Mouse (Mus musculus): Measurements from ENCODE around the gene Txndc12. TPM values are rescaled to one million over a fixed set of nuclear protein-coding genes. Genes with fewer than 3 reads are reported as not detected.

Gene Txndc12
- 10 to 100 TPM; 59.8 to 63.3 (median 61.0) TPM for polyA plus RNA-seq (2017; shearing (Covaris generic))

DNA sequence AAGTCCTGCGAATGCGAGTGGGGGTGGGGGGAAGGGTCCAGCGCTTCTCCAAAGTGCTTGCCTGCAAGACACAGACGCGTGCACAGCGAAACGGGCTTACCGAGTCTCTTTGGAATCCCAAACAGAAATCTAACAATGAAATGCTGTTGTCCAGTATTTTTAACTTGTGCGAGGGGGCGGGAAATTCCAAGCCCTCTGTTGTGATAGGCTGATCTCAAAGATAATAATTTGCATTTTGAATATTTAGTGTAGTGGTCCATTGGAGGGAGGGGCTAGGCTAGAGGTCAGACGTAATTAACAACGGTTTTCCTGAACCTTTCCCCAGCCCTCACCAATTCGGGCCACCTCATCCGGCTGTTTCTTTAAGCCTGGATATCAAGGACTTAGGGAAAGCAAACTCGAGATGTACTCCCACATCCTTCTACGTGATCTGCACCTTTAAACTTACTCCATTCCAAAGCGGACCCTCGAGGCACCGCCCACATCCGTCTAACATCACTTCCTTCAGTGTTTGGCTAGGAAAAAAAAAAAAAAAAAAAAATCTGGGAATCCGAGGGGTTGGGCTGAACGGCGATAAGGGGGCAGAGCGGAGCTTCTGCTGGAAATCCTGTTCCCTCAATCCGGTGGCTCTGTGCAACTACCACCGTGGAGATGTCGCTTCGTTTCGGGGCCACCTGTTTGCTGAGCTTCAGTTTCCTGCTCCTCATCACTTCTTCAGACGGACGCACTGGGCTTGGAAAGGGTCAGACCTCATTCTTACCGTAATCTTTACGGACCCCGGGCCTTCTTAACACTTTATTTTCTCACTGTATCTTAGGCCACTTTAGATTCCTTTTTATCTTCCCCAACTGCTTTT is at the start of gene Txndc12:
Gene Txndc12 (plus strand): TSS at position 487 of the 856 bp plus-strand sequence.
- ATAC-seq = peak; percentile 62

DNA sequence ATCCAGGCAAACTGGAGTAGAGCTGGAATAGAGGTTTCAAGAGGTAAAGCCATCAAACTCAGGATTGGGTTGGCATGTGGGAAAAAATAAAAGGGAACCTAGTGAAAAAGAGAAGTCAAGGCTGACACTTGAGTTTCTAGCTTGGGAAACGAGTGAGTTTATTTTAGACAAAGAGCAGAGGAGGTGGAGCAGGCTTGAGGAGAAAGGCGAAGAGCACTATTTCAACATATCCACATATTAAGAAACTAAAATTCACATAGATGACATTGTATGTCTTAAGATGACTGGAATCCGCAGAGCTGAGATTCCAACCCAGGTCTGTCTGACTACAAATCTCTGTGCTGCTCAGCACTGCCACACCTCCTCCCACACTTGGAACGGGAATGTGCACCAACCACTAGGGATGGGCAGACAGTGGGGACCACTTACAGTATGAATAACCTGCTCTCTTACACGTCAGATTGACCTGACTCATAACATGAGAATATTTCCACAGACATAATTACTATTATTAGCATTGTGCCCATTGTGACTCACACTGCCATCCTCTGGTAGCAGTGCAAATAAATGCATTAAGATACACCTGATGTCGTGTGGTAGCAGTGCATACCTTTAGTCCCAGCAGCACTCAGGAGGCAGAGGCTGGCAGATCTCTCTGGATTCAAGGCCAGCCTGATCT is 45.0 kb upstream of the Txndc12 start:
- no peak for ATAC-seq

DNA sequence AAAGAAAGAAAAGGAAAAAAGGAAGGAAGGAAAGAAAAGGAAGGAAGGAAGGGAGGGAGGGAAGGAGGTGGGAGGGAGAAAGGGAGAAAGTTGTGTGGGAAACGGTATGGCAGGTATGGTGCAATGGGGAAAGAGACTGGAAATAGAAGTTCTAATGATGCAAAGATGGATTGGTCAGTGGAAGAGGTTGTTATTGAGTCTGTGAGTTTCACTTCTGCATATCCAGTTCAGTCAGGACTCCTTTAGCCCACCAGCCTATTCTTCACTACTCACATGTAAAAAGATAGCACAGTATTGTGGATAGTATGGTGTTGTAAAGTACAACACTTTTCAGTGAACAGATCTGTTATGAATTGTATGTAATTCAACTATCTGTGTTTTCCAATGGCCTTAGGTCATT is 43.9 kb upstream of the Txndc12 start:
- no peak for ATAC-seq

DNA sequence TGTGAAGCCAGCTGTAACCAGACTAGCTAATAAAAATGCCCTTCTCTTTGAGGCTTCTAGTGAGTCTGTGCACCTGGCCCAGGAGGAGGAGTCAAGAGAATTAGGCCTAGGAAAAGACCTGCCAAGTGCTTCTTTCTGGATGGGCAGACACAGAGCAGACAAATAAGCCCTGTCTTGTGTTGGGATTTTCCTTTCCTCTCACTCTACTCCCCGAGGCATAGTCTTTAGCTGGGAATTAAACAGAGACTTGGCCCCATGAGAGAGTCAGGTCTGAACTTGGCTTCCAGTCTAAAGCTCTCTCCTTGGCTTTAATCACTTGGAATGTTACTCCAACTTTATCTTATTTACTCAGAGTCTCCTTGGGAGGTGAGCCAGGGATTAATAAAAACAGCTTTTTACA is 40.5 kb upstream of the Txndc12 start:
- no peak for ATAC-seq

DNA sequence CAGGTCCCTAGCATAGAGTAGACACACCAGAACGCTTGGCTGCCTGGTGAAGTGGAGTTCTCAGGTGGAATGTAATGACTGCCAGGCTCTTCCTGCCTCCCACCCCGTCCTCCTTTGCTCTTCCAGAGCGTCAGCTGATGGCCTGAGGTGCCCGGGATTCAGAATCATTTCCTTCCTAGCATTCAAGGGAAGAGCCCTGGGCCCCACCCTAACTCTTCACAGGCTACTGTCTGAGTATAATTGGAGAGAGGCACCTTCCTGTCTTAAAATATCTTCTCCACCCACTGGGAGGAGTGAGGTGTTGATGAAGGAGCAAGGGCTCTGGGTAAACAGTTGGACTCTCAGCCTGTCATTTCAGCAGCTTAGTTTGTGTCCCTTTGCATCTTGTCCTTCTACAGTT is 37.7 kb upstream of the Txndc12 start:
- no peak for ATAC-seq

DNA sequence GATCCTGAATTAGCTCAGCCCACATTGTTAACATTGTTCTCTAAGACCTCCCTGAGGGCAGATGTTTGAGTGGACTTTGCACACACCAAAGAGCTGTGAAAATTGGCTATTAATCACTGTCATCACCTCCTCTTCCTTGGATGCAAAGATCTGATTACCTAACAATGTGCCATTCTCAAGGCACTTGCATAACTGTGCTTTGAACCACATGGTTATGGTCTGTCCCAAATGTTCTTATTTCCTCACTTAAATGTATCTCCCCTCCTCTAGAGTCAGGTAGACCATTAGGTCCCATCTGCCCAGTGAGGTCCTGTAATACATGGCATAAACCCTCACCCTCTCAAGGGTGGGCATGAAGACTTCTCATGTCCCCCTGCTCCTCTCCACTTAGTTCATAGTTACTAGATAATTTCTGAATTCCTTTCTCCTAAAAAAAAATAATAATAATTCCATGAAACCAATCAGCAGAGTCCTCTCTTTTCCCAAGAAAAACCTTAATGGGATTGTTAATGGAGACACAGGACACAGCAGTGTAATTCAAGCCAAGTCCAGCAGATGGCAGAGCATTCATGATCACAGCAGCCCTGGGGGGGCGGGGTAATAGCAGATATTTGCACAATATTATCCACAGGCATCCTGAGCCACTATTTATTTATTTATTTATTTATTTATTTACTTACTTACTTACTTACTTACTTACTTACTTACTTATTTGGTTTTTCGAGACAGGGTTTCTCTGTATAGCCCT is 36.1 kb upstream of the Txndc12 start:
- ATAC-seq = peak; percentile 69

DNA sequence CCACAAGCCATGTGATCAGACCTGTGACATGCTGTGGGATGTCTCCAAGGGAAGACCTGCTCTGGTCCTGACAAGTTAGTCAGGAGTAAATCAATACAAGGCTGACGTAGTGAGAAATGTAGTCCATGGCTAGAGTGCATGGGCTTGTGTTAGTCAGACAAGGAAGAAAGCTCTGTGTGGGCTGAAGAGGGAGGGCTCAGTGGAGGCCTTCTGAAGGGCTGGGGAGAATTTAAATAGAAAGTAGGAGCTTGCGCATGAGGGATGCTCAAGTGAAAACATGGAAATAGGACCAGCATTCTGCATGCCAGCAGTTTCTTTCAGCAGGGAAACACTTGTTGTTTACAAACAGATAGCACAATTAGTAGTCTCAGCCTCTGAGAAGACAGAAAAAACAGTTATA is 30.9 kb upstream of the Txndc12 start:
- ATAC-seq = no peak

DNA sequence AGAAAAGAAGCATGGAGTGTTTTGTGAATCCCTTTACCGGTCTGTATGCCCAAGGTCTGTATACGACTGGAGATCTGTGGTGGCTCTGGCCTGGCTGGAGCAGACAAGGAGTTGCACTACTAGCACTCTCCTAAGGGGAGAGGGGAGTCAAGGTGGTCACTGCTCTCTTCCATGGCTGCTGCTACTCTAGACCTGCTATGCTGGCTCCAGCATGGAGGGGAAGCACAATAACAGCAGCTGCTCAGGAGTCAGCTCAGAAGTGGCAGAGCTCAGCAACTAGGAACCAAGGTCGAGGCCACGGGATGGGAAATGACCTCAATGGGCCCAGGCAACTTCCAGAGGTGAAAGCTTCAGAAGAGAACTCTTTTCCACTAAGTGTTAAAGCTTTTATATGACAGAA is 23.3 kb upstream of the Txndc12 start:
- no peak for ATAC-seq

DNA sequence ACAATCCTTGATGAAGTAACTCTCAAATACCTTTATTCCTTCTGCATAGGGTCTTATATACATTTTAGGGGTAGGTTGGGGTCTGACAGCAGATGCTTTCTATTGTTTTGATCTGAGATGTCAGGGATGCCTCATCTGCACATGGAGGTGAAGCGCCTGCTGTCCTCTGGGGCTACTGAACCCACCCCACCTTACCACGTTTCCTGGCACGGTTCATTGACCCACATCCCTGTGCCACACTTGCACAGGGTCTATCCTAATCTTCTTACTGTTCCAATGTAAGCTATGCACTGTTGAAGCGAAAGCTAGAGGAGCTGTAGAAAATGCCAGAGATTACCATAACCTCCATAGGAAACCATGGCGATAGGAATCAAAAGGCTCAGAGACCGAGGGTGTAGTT is 22.9 kb upstream of the Txndc12 start:
- no peak for ATAC-seq

DNA sequence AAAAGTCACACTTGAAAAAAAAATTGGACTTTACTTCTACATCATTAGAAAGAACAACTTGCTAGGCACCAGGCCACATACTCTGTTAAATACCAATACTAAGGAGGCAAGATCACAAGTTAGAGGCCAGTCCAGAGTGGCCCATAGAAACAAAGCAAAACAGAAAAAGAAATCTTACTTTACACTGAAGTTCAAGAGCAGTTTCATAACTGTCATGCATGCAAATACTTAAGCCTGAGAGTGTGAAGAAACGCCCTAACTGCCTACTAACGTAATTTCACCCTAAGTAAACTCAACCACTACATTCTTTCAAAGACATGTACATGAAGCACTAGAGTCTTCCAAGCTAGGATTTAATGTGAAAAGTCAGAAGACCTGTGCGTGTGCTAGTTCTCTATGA is 8.7 kb upstream of the Txndc12 start:
- ATAC-seq = no peak

DNA sequence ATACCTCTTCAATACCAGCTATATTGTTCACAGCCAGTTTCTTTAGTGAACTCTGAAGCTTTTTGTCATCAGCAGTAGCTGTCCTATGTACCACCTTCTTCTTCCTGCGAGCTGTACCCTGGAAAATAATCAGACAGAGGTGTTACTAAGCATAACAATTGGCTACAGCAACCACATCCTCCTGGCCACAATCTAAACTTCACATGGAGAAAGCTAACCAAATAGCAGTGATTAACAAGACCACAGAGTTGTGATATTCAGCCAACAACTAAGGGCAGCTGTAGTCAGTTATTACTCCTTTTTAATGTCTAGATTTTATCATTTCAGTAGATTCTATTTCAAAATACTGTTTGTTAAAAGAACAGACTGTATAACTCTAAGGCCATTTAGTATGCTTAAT is 8.3 kb upstream of the Txndc12 start:
- no peak for ATAC-seq

DNA sequence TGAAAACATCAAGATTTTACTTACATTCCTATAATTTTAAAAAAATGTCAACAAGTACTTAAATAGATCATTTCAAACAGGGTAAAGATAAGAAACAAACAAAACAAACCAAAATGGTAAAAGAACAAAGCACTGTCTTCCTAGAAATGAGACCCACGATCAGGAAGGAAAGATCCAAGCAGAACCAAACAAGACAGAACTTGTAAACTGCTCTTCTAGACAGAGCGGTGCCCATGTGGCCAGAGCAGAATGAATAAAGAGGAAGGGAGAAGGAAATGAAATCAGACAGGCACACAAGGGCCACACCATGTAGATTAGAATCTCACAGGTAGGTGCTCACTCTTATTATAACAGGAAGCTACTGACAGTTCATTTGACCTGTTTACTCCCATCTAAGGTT is 7.8 kb upstream of the Txndc12 start:
- ATAC-seq = no peak

DNA sequence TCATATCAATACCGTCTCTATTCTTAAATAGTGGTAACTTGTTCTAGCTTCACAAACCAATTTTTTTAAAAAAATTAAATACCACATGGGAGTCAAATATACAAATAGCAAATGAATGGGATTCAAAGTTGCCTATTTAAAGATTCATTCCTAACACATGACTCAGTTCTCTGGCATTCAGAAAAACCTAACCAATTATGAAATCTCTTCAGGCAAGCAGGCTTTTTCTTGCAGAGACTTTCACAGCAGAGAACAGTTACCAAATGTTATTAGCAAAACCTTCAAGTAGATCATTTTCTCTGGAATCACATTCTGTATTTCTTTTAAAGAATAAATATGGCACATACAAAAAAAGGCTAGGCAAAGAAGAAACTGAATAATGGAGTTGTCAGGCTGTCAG is 3.7 kb upstream of the Txndc12 start:
- ATAC-seq = no peak

DNA sequence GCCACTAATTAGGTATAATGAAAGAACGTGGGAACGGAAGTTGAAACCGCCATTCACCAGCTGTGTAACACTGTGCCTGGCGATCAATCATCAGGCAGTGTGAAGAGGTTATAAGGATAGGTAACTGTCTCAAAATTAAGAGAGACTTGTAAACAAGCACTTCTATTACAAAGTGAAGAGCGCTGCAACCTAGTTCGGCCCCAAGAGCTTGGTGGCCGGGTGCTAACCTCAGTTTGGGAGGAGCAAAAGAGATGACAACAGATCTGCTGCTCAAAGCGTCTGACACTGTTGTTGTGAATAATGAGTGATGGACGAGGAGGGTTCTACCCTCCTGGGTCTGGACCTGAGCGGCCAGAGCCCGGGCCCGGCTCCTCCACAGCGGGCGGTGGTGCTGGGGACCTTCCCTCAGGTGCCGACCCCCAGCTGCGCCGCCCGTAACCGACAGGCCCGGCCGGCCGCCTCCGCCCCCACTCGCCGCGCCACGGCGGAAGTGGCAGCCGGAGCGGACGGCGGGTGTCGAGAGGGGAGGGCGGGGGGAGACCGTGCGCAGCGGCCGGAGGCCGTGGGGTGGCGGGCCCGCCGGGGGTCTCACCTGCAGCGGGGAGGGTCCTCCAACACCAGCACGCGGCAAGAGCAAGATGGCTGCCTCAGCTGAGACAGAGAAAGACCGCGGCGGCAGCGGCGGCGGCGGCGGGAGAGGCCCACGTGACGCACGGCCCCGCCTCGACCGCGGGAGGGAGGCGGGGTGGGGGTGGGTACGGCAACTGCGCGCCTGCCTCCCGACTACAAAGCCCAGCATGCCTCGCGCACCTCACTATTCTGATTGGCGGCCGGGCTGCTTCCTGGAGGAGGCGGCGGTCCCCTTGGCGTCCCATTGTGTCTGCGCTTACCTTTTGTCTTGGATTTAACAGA is 1.2 kb upstream of the Txndc12 start, which contains the start of gene Btf3l4:
Gene Btf3l4 (minus strand): TSS at position 699 of the 912 bp plus-strand sequence.
- peak; percentile 86 for ATAC-seq

DNA sequence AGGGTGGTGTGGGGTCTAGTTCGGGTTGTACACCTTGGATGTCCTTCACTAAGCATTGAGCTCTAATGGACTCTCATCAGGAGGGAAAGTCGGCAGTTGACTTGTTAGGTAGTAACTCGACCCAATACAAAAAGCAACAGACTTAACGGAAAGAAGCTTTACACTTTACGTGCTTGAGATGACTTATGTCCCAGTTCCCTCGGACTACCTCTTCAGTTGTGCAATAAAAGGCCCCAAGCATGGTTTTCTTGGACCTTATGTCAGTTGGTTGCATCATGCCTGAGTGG is 630 bp upstream of the Txndc12 start:
- ATAC-seq = peak; percentile 14

DNA sequence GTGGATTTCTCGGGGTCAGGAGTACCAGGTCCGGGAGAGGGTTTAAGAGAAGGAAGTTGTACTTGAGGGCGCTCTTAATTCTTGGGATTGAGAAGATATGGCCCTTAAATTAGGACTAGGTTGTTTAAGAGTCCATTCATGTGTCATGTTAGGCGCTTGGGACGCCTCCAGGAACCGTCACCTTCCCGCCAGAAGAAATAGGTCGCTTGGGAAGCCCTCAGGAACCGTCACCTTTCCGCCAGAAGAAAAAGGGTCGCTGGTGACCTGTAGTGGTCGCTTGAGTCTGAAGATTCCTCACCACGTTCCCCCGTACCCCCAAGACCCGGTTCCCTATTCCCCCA is 540 bp downstream of the Txndc12 start:
- ATAC-seq = no peak

DNA sequence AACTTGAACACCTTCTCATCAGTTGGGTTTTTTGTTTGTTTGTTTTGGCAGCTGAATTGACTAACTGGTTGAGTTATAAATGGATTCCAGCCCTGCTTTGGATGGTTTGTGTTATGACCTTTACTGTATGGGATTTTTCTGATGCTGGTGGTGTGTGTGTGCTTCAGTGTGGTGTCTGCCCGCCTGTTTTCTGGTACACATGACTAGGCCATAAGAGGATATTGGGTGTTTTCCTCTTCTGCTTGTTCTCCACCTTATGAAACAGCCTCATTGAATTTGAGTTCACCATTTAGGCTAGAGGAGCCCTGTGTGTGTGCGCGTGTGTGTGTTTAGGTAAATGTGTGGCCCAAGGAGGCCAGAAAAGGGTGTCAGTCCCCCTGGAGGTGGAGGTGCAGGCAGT is 1.1 kb downstream of the Txndc12 start:
- no peak for ATAC-seq

DNA sequence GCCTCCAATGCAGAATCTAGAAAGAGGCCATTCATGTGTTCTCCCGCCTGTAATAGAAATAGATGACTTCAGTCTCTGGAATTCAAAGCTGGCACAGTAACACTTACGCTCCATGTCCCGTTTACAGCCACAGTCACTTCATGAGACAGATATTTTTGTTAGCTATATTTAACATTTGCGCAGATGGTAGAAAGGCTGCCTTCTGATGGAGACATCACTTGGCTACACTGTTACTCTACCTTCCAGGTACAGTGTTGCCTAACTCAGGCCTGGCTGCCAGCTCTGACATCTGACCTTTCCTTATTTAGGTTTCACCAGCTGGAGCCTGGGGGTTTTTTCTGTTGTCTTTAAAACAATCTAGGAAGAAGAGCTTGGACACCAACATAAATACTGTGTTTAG is 3.6 kb downstream of the Txndc12 start:
- ATAC-seq = no peak

DNA sequence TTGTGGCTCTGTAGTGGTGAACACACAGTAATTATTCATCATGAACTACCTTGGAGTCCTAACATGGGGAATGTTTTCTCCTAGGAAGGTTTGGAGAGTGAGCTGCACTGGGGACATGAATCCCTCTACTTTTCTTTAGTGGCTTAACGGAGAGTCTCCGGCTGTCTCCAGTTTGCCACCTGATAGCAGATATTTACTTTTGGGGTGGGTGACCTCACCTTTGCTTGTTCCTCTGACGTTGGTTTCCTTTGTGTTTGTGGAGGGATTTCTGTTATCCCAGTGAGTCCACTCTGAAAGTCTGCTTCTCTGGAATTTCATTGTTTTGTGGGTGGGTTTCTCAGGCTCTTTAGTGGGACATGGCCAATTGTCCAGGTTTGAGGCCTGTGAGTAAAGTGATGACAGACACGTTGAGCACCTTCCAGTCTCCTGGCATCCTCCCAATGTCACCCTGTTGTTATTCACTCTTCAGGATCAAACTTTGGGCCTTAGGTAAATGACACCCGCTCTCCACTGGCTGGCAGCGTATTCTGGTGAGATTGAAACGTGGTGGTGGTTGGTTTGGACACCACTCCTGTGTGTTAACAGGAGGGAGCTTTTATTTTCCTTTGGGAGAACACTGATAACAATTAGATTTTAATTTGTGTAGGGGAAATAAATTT is 7.6 kb downstream of the Txndc12 start:
- no peak for ATAC-seq

DNA sequence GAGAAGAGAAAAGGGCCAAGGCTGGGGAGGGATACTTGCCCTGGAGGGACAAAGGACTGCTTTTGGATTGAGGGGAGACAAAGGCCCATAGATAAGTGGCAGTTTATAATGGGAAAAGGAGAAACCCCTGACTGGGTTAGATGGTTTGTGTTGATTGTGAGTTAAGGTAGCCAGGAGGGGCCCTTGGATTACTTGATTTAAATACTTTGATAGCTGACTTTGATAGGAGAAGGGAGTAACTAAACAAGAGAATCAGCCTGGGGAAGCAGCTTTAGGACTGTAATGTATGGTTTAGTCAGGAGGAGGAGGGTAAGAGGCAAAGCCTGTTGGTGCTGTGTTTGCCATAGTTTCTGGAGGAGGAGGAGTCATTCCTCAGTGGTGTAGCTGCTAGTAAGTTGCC is 8.9 kb downstream of the Txndc12 start:
- ATAC-seq = no peak

DNA sequence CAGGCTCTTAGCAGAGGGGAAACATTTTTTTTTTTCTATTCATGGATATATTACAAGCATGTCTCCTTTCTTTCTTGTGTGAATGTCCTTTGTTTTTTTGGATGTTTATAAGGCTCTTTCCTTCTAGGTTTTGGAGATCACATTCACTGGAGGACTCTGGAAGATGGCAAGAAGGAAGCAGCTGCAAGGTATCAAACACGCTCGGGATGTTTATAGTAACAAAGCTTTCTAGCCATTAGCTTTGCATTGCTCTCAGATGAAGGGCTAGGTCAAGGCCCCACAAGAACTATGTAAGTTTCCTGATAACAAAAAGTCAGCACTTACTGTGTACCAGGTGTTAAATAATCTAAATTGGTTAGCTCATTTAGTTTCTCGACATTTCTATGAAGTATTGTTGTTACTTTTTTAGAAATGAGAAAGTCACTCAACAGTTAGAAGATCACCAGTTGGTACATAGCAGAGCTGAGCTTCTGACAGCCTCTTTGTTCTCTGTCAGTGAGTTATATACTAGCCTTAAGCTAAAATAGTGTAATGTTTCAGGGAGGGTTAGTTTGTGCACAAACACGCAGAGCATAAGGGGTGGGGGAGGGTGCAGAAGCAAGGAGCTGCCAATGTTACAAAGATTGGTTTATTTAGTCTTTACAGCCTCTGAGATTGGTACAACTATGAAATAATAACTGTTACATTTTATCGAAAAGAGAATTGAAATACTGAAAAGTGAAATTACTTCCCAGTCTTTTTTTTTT is 11.6 kb downstream of the Txndc12 start:
- ATAC-seq = no peak

All from inflammation-experienced regulatory T-cells, adult 6 months (primary cell).